Mouse (Mus musculus): Measurements from ENCODE around the gene Zfp934.
"Not testable (repeated sequence)": the region's sequence is repeated elsewhere in the genome, so short reads cannot be mapped to it uniquely, and the experiment has no call there.

The Zfp934 gene

DNA sequence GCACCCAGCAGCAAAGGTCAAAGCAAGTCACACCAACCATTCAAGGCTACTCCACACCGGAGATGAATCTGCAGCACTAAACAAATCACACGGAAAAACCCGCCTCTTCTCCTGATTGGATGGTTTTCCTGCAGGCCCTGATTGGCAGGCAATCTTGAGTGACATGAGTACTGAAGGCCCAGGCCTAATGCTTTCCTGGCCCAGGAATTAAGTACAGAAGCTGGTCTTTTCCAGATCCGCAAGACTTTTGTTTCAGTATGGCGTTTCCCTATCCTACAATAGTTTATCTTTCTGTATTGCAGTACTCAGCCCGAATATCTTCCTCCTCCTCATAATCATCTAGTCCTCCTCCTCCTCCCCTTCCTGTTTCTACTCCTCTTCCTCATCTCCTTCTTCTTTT, at the start of gene Zfp934:
Gene Zfp934 (minus strand): TSS at position 101 of the 400 bp plus-strand sequence.
- DNase-seq = not testable (repeated sequence)

DNA sequence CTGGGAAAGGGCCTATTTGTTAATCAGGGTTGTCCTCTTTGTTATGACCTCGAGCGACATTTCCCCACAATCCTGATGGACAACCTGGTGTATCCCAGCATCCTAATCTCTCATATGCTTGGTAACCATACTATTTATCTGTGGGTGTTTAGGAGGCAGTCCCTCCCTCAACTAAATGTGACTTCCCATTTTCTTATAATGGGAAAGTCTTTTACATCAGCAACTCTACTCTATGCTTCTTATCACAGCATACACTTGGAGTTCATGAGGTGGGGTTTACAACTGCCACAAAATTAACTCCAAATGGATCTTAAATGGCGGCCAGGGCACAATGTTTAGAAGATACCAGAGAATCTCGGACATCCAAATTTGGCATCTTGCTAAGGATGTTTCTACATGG, 46.5 kb upstream of the Zfp934 start:
- DNase-seq = not testable (repeated sequence)

DNA sequence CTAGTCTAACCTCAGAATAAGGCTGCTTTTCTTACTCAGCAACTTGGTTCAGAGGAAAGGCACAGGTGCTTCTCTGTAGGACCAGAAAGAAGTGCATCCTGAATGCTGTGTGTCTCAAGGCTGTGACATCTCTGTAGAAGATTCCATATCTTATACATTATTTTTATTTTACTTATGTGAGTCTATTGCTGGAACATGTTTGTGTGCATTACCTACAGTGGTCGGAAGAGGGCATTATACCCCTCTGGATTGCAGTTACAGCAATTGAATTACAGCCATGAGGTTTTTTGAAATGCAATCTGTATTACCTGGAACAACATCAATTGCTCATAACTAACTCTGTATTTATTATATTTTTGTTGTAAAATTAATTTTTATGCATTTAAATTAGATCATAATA, 9.3 kb downstream of the Zfp934 start:
- DNase-seq = not testable (repeated sequence)

DNA sequence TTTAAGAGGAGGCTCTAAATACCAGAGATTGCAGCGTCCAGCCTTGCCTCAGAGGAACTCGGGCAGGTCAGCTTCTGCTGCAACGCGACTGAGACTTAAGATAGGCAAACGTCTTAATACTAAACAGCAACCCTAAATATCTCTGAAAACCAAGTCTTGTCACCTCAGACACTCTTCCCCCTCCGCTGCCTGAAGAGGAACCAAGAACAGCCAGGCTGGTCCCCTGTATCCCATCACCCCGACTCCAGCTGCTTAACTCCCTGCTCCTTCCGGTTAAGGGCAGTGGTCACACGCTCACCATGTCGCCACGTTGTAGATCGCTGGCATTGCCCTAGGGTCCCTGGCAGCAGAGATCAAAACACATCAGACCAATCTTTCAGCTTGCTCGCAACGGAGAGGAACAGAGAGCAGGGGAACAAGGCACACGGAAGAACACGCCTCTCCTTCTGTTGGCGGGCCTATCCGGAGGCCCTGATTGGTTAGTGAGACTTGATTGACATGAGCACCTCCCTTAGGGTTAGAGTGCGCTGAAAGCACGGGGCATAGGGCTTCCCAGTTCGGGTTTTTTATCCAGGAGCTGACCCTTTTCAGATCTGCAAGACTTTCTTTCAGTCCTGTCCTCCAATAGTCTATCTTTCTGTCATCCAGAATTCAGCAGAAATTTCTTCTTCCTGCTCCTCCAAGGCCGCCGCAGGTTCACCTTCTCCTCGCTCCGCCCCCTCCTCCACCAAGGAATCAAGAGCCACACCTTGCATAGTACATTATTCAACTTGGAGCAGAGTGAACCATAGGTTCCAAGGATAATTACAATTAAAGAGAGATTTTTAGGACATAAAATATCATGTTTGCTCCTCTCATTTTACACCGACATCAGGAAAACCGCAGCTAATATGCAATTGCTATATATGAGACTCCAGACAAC, 12.5 kb downstream of the Zfp934 start, which contains the start of gene Zfp935:
Gene Zfp935 (minus strand): TSS at position 323 of the 922 bp plus-strand sequence.
- DNase-seq = peak; percentile 99

DNA sequence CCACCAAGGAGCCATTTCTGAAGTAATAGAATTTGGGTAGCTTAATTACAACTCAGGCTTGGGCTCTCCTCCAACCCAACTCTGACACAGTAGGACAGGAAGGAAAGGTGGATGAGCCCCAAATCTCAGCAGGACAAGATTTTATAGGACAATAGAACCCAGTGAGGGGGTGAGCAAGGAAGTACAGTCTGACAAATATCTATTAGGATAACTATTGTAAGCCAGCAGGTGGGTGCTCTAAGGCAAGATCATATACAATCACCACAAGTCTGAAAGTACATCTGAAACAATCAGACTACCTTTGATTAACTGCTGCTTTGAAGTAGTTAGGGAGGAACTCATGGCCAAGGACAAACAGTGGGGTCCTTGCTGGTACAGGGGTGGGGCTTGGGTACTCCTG, 40.9 kb downstream of the Zfp934 start:
- not testable (repeated sequence) for DNase-seq

DNA sequence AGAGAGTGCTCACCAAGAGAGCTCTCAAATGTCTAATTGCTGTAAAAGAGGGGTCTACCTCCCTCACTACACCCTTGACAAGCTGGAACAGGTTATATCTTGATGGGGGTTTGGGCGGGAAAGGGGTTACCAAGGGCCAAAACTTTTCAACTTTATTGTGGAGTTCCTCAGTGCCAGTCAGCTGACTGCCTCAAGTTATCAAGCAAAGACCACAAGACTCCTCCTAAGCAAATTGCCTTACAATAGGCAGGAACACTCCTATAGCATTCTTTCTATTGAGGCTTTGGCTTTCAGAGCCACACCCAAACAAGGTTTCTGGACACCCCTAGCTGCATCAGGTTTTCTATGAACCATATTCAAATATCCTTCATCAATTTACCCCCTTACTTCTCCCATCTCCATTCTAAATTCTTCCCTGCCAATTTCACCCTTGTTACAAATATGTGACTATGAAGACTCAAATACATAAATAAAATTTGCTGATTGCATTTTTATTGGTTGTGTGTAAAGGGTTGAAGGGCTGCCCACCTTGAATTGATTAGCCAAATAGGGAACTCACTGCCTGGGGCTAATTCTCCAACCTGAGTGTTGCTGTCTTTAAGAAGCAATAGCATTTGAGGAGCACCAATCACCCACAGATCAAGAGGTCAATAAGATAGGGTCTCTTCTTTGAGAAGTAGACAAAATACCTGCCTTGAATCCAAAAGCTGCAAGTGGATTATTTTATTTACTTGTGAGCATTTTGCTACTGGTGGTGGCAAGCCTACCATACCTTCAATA, 60.2 kb downstream of the Zfp934 start:
- not testable (repeated sequence) for DNase-seq

DNA sequence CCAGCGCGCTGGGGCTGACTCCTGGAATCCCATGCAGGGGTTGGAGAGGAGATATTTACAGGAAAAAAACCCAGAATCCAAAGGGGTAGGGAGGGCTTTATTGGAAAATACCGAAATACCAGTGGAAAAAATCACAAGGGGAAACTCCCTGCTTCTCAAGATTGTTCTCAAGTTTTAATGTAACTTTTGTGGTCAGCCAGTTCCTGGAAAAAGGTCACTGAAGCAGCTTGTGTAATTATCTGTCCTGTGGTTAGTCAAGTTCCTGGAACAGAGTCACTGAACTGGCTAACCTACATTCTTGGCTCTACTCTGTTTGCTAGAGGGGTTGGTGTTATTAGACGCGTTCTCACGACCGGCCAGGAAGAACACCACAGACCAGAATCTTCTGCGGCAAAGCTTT, 98.3 kb downstream of the Zfp934 start:
- not testable (repeated sequence) for DNase-seq

DNA sequence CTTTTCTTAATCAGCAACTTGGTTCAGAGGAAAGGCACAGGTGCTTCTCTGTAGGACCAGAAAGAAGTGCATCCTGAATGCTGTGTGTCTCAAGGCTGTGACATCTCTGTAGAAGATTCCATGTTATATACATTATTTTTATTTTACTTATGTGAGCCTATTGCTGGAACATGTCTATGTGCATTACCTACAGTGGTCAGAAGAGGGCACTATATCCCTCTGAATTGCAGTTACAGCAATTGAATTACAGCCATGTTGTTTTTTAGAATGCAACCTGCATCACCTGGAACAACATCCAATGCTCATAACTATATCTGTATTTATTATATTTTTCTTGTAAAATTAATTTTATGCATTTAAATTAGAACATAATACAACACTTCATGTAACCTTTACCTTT, 101.1 kb downstream of the Zfp934 start:
- DNase-seq = not testable (repeated sequence)

DNA sequence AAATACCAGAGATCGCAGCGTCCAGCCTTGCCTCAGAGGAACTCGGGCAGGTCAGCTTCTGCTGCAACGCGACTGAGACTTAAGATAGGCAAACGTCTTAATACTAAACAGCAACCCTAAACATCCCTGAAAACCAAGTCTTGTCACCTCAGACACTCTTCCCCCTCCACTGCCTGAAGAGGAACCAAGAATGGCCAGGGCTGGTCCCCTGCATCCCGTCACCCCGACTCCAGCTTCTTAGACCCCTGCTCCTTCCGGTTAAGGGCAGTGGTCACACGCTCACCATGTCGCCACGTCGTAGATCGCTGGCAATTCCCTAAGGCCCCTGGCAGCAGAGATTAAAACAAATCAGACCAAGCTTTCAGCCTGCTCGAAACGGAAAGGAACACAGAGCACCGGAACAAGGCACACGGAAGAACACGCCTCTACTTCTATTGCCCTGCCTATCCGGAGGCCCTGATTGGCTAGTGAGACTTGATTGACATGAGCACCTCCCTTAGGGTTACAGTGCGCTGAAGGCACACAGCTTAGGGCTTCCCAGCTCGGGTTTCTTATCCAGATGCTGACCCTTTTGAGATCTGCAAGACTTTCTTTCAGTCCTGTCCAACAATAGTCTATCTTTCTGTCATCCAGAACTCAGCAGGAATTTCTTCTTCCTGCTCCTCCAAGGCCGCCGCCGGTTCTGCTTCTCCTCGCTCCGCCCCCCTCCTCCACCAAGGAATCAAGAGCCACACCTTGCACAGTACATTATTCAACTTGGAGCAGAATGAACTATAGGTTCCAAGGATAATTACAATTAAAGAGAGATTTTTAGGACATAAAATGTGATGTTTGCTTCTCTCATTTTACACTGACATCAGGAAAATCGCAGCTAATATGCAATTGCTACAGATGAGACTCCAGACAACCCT, 104.3 kb downstream of the Zfp934 start, which contains the start of gene Gm49359:
Gene Gm49359 (minus strand): TSS at position 409 of the 911 bp plus-strand sequence.
- DNase-seq = peak; percentile 99
